In genomic region chr2:35267156-35267875, GRCm38 (mm10) we compare ENCODE assay signal across 12 mouse cellular contexts. TPM values are rescaled to one million over a fixed set of nuclear protein-coding genes. Genes with fewer than 3 reads are reported as not detected.
A peak's percentile ranks its signal among the peaks of the same experiment; 100 is the strongest.
DNase-seq lines count a peak whose midpoint lies in the region; ATAC-seq and TF ChIP-seq lines count a peak whose summit lies in the region.
"Had no signal": no experiment of that assay in that cellular context is flagged by ENCODE, and none has a peak within 500 bp of the region (broad histone marks: within the 10 kb centered on the region; RNA-seq: fewer than 3 reads in every experiment).

No protein-coding gene starts in this region.

- no peaks in the 10 kb centered on the region for H3K9me3 ChIP-seq in heart, embryonic 10.5 days
- no peaks in the 10 kb centered on the region for H3K9me3 ChIP-seq in heart, embryonic 11.5 days (replicated peaks; ENCODE audit: control insufficient read depth, low read length)
- no peaks in the 10 kb centered on the region for H3K9me3 ChIP-seq in forebrain, embryonic 13.5 days (replicated peaks)

- no peak for TF ChIP-seq POLR2A in embryonic fibroblast, embryonic 13.5 days (IDR thresholded peaks at IDR 0.05; ENCODE audit: low read depth, low read length)

- no peak overlapping the region for H3K4me3 ChIP-seq in heart, embryonic 10.5 days
- no peak overlapping the region for H3K4me3 ChIP-seq in heart, embryonic 11.5 days (ENCODE audit: low read depth, low read length)
- no peak overlapping the region for H3K4me3 ChIP-seq in embryonic fibroblast, embryonic 13.5 days (ENCODE audit: insufficient read depth, low read length)
- H3K4me3 ChIP-seq in forebrain, embryonic 13.5 days = no peak overlapping the region

- DNase-seq in heart, embryonic 10.5 days (ENCODE audit: low spot score) = no peak
- peak; percentile 37 to 75 for DNase-seq in kidney, postnatal 25 days
- DNase-seq in lung, postnatal 36 days = peak; percentile 92
- no peak for DNase-seq in T-cell, adult 2 months (ENCODE audit: low spot score)
- no peak for DNase-seq in cerebellum, adult 9-11 months
- DNase-seq: cerebellum, postnatal 14 days; gastrocnemius, postnatal 36 days; thymus, adult 18-20 months had no signal

- WGBS in heart, embryonic 10.5 days = 68% methylated on average over 13 of the region's 13 CpGs
- WGBS in heart, embryonic 11.5 days (ENCODE audit: insufficient replicate concordance) = 62% methylated on average over 13 of the region's 13 CpGs
- WGBS in forebrain, embryonic 13.5 days = 87% methylated on average over 13 of the region's 13 CpGs

- H3K9ac ChIP-seq in heart, embryonic 11.5 days (ENCODE audit: low read depth, low read length) = no peak overlapping the region
- H3K9ac ChIP-seq in forebrain, embryonic 13.5 days = no peak overlapping the region
- H3K9ac ChIP-seq: hindbrain, embryonic 14.5 days had no signal

- peak overlapping the region; percentile 3; the same call in 1 of the 2 replicates for H3K27ac ChIP-seq in heart, embryonic 10.5 days
- H3K27ac ChIP-seq in heart, embryonic 11.5 days (ENCODE audit: low read depth, low read length) = no peak overlapping the region
- H3K27ac ChIP-seq in embryonic fibroblast, embryonic 13.5 days (ENCODE audit: insufficient read depth, low read length) = peak overlapping the region; percentile 60
- no peak overlapping the region for H3K27ac ChIP-seq in forebrain, embryonic 13.5 days
- H3K27ac ChIP-seq: hindbrain, embryonic 14.5 days had no signal

- TF ChIP-seq CTCF in embryonic fibroblast, embryonic 13.5 days (IDR thresholded peaks at IDR 0.05; ENCODE audit: borderline replicate concordance, insufficient read depth, low read length) = no peak

- peaks cover 3% of the 10 kb centered on the region; the same call in 1 of the 2 replicates for H3K27me3 ChIP-seq in heart, embryonic 10.5 days (ENCODE audit: insufficient read depth, poor library complexity, severe bottlenecking)
- no peaks in the 10 kb centered on the region for H3K27me3 ChIP-seq in heart, embryonic 11.5 days (ENCODE audit: control insufficient read depth, insufficient read depth, low read length)
- H3K27me3 ChIP-seq in forebrain, embryonic 13.5 days = no peaks in the 10 kb centered on the region

- H3K4me2 ChIP-seq in heart, embryonic 11.5 days = no peak overlapping the region
- no peak overlapping the region for H3K4me2 ChIP-seq in forebrain, embryonic 13.5 days
- H3K4me2 ChIP-seq: hindbrain, embryonic 14.5 days had no signal

- ATAC-seq in heart, embryonic 11.5 days (replicated peaks; ENCODE audit: insufficient number of reproducible peaks, low FRiP score, low TSS enrichment) = no peak
- ATAC-seq in forebrain, embryonic 13.5 days = no peak

- H3K4me1 ChIP-seq in heart, embryonic 10.5 days = peaks cover 75% of the 10 kb centered on the region
- peaks cover 56% of the 10 kb centered on the region for H3K4me1 ChIP-seq in heart, embryonic 11.5 days (ENCODE audit: control insufficient read depth, insufficient read depth, low read length)
- peaks cover 68% of the 10 kb centered on the region for H3K4me1 ChIP-seq in embryonic fibroblast, embryonic 13.5 days (ENCODE audit: control insufficient read depth, insufficient read depth, low read length)
- peaks cover 5% of the 10 kb centered on the region; the same call in 1 of the 2 replicates for H3K4me1 ChIP-seq in forebrain, embryonic 13.5 days

- H3K36me3 ChIP-seq in heart, embryonic 10.5 days = no peaks in the 10 kb centered on the region
- H3K36me3 ChIP-seq in heart, embryonic 11.5 days (ENCODE audit: control insufficient read depth, insufficient read depth, low read length) = no peaks in the 10 kb centered on the region
- H3K36me3 ChIP-seq in forebrain, embryonic 13.5 days (ENCODE audit: poor library complexity, severe bottlenecking) = no peaks in the 10 kb centered on the region

RNA-seq across cellular contexts. Expression of gene Gsn, which starts 11.1 kb away (rescaled TPM):
- 52.5 and 84.3 TPM in 2 replicates for polyA plus RNA-seq in heart, embryonic 10.5 days (2016; fragmentation: Nextera tagmentation; extraction: Ambion mirVana)
- 116 and 132 TPM in 2 replicates for polyA plus RNA-seq in heart, embryonic 11.5 days (2014; fragmentation: Nextera tagmentation; extraction: Ambion mirVana)
- polyA plus RNA-seq in embryonic fibroblast, embryonic 13.5 days (2011; ENCODE audit: insufficient read length, low read depth, missing spikeins) = 451 and 719 TPM in 2 replicates
- polyA plus RNA-seq in forebrain, embryonic 13.5 days (2015; fragmentation: Nextera tagmentation; extraction: Ambion mirVana) = 13.3 and 14.3 TPM in 2 replicates

Comparison
In these comparisons a context has a peak if more than half of its experiments do, and no peak if none do; other contexts are left out.
1. H3K27ac ChIP-seq: peak in heart, embryonic 10.5 days (single experiment) and embryonic fibroblast, embryonic 13.5 days (single experiment); none in heart, embryonic 11.5 days (single experiment) and forebrain, embryonic 13.5 days (single experiment).
2. DNase-seq: peak in kidney, postnatal 25 days (2 of 2) and lung, postnatal 36 days (single experiment); none in heart, embryonic 10.5 days (single experiment), T-cell, adult 2 months (single experiment) and cerebellum, adult 9-11 months (single experiment).